Mouse (Mus musculus): Measurements from ENCODE around the gene Nudcd3. TPM values are rescaled to one million over a fixed set of nuclear protein-coding genes. Genes with fewer than 3 reads are reported as not detected.

Gene Nudcd3
- polyA plus RNA-seq (2016; fragmentation: Nextera tagmentation; extraction: Ambion mirVana), result 37.1 and 37.4 TPM in 2 replicates

- Histone ChIP-seq H3K27me3 (ENCODE audit: insufficient read depth, poor library complexity, severe bottlenecking) (no peaks in the 10 kb centered on the region), H3K36me3 (peaks cover 3% of the 10 kb centered on the region; the same call in 1 of the 2 replicates), H3K9me3 (no peaks in the 10 kb centered on the region), H3K4me1 (peaks cover 24% of the 10 kb centered on the region), H3K4me3 (peak within 1 kb of the TSS; percentile 90), H3K27ac (peak within 1 kb of the TSS; percentile 98)
- DNase-seq (ENCODE audit: low spot score), result peak; percentile 93
- under 1% methylated on average over 39 of the region's 39 CpGs for WGBS
Observed at GRCm38 (mm10) chr11:6200087-6200569, at the start of gene Nudcd3. Nudcd3 (minus strand) TSS chr11:6200415.

- Histone ChIP-seq H3K27me3 (ENCODE audit: insufficient read depth, poor library complexity, severe bottlenecking) (no peaks in the 10 kb centered on the region), H3K4me3 (no peak overlapping the region), H3K27ac (no peak overlapping the region), H3K36me3 (no peaks in the 10 kb centered on the region), H3K9me3 (no peaks in the 10 kb centered on the region), H3K4me1 (no peaks in the 10 kb centered on the region)
- WGBS, result 44% methylated on average over 19 of the region's 19 CpGs
- DNase-seq (ENCODE audit: low spot score), result no peak
Observed at GRCm38 (mm10) chr11:6244707-6245106, 44.5 kb upstream of the Nudcd3 start.

GRCm38 (mm10) chr11:6233025-6233424 is 32.8 kb upstream of the Nudcd3 start:
- no peak overlapping the region for H3K27ac ChIP-seq
- H3K9me3 ChIP-seq, result peaks cover 10% of the 10 kb centered on the region
- no peaks in the 10 kb centered on the region for H3K27me3 ChIP-seq (ENCODE audit: insufficient read depth, poor library complexity, severe bottlenecking)
- no peaks in the 10 kb centered on the region for H3K36me3 ChIP-seq
- H3K4me1 ChIP-seq, result no peaks in the 10 kb centered on the region
- H3K4me3 ChIP-seq, result no peak overlapping the region
- 83% methylated on average over 4 of the region's 4 CpGs for WGBS
- DNase-seq (ENCODE audit: low spot score), result no peak

GRCm38 (mm10) chr11:6230012-6230411 is 29.8 kb upstream of the Nudcd3 start, which contains the start of gene Npc1l1:
Npc1l1 (minus strand) TSS chr11:6230143.
- 76% methylated on average over 7 of the region's 7 CpGs for WGBS
- H3K27me3 ChIP-seq (ENCODE audit: insufficient read depth, poor library complexity, severe bottlenecking), result peaks cover 5% of the 10 kb centered on the region
- no peak within 1 kb of the TSS for H3K27ac ChIP-seq
- H3K4me1 ChIP-seq, result no peaks in the 10 kb centered on the region
- no peak within 1 kb of the TSS for H3K4me3 ChIP-seq
- no peak for DNase-seq (ENCODE audit: low spot score)
- H3K36me3 ChIP-seq, result no peaks in the 10 kb centered on the region
- peaks cover 3% of the 10 kb centered on the region; the same call in 1 of the 2 replicates for H3K9me3 ChIP-seq

GRCm38 (mm10) chr11:6224541-6225229 is 24.5 kb upstream of the Nudcd3 start:
- Histone ChIP-seq H3K4me3 (no peak overlapping the region), H3K27ac (no peak overlapping the region), H3K9me3 (no peaks in the 10 kb centered on the region), H3K4me1 (no peaks in the 10 kb centered on the region), H3K27me3 (ENCODE audit: insufficient read depth, poor library complexity, severe bottlenecking) (peaks cover 9% of the 10 kb centered on the region), H3K36me3 (no peaks in the 10 kb centered on the region)
- 70% methylated on average over 14 of the region's 14 CpGs for WGBS
- no peak for DNase-seq (ENCODE audit: low spot score)

- 90% methylated on average over 10 of the region's 10 CpGs for WGBS
- DNase-seq (ENCODE audit: low spot score), result no peak
Observed at GRCm38 (mm10) chr11:6222187-6222586, 22.0 kb upstream of the Nudcd3 start.

GRCm38 (mm10) chr11:6219967-6220366 is 19.8 kb upstream of the Nudcd3 start:
- no peak overlapping the region for H3K27ac ChIP-seq
- peaks cover 5% of the 10 kb centered on the region; the same call in 1 of the 2 replicates for H3K4me1 ChIP-seq
- 86% methylated on average over 6 of the region's 6 CpGs for WGBS
- peaks cover 11% of the 10 kb centered on the region; the same call in 1 of the 2 replicates for H3K27me3 ChIP-seq (ENCODE audit: insufficient read depth, poor library complexity, severe bottlenecking)
- no peaks in the 10 kb centered on the region for H3K9me3 ChIP-seq
- no peaks in the 10 kb centered on the region for H3K36me3 ChIP-seq
- H3K4me3 ChIP-seq, result no peak overlapping the region
- DNase-seq (ENCODE audit: low spot score), result no peak

More at GRCm38 (mm10) chr11:6222187-6222586, 22.0 kb upstream of the Nudcd3 start:
- H3K36me3 ChIP-seq, result no peaks in the 10 kb centered on the region
- H3K4me3 ChIP-seq, result no peak overlapping the region
- H3K4me1 ChIP-seq, result no peaks in the 10 kb centered on the region
- peaks cover 11% of the 10 kb centered on the region; the same call in 1 of the 2 replicates for H3K27me3 ChIP-seq (ENCODE audit: insufficient read depth, poor library complexity, severe bottlenecking)
- H3K9me3 ChIP-seq, result no peaks in the 10 kb centered on the region
- H3K27ac ChIP-seq, result no peak overlapping the region

- no peaks in the 10 kb centered on the region for H3K9me3 ChIP-seq
- H3K27me3 ChIP-seq (ENCODE audit: insufficient read depth, poor library complexity, severe bottlenecking), result peaks cover 14% of the 10 kb centered on the region; the same call in 1 of the 2 replicates
- 75% methylated on average over 11 of the region's 11 CpGs for WGBS
- H3K4me3 ChIP-seq, result no peak overlapping the region
- H3K4me1 ChIP-seq, result peaks cover 5% of the 10 kb centered on the region; the same call in 1 of the 2 replicates
- no peaks in the 10 kb centered on the region for H3K36me3 ChIP-seq
- DNase-seq (ENCODE audit: low spot score), result no peak
- H3K27ac ChIP-seq, result no peak overlapping the region
Observed at GRCm38 (mm10) chr11:6218189-6218896, 18.1 kb upstream of the Nudcd3 start.

- Histone ChIP-seq H3K9me3 (no peaks in the 10 kb centered on the region), H3K27ac (no peak overlapping the region), H3K36me3 (no peaks in the 10 kb centered on the region), H3K4me3 (no peak overlapping the region), H3K4me1 (peaks cover 5% of the 10 kb centered on the region; the same call in 1 of the 2 replicates), H3K27me3 (ENCODE audit: insufficient read depth, poor library complexity, severe bottlenecking) (peaks cover 11% of the 10 kb centered on the region; the same call in 1 of the 2 replicates)
- no peak for DNase-seq (ENCODE audit: low spot score)
- 40% methylated on average over 3 of the region's 3 CpGs for WGBS
Observed at GRCm38 (mm10) chr11:6216834-6217233, 16.6 kb upstream of the Nudcd3 start.

GRCm38 (mm10) chr11:6208158-6208557 is 7.9 kb upstream of the Nudcd3 start:
- Histone ChIP-seq H3K4me3 (no peak overlapping the region), H3K36me3 (no peaks in the 10 kb centered on the region), H3K9me3 (peaks cover 4% of the 10 kb centered on the region), H3K27ac (no peak overlapping the region), H3K4me1 (no peaks in the 10 kb centered on the region), H3K27me3 (ENCODE audit: insufficient read depth, poor library complexity, severe bottlenecking) (no peaks in the 10 kb centered on the region)
- DNase-seq (ENCODE audit: low spot score), result no peak
- WGBS, result 86% methylated on average over 1 of the region's 1 CpGs

- DNase-seq (ENCODE audit: low spot score), result no peak
- no peaks in the 10 kb centered on the region for H3K36me3 ChIP-seq
- no peak overlapping the region for H3K4me3 ChIP-seq
- H3K4me1 ChIP-seq, result no peaks in the 10 kb centered on the region
- H3K27ac ChIP-seq, result no peak overlapping the region
- peaks cover 4% of the 10 kb centered on the region for H3K9me3 ChIP-seq
- WGBS, result 81% methylated on average over 2 of the region's 2 CpGs
- H3K27me3 ChIP-seq (ENCODE audit: insufficient read depth, poor library complexity, severe bottlenecking), result no peaks in the 10 kb centered on the region
Observed at GRCm38 (mm10) chr11:6207090-6207489, 6.9 kb upstream of the Nudcd3 start.

GRCm38 (mm10) chr11:6200570-6200969 is 355 bp upstream of the Nudcd3 start:
- Histone ChIP-seq H3K9me3 (no peaks in the 10 kb centered on the region), H3K27ac (peak overlapping the region; percentile 98), H3K27me3 (ENCODE audit: insufficient read depth, poor library complexity, severe bottlenecking) (no peaks in the 10 kb centered on the region), H3K4me3 (peak overlapping the region; percentile 90), H3K4me1 (peaks cover 24% of the 10 kb centered on the region), H3K36me3 (peaks cover 3% of the 10 kb centered on the region; the same call in 1 of the 2 replicates)
- 21% methylated on average over 9 of the region's 9 CpGs for WGBS
- DNase-seq (ENCODE audit: low spot score), result no peak
